Mouse (Mus musculus): ENCODE measurements around the gene Dnase2b. TPM values are rescaled to one million over a fixed set of nuclear protein-coding genes. Genes with fewer than 3 reads are reported as not detected.

Dnase2b gene
- polyA plus RNA-seq (2012; rRNA removed) = 0.40 and 0.41 TPM in 2 replicates

GRCm38 (mm10) chr3:146615496-146615895 lies at the start of gene Dnase2b:
Dnase2b (minus strand) TSS chr3:146615596.

GRCm38 (mm10) chr3:146651217-146651616 lies 35.8 kb upstream of the Dnase2b start, which contains the start of gene 4930503B20Rik:
4930503B20Rik (minus strand) TSS chr3:146651317.

GRCm38 (mm10) chr3:146570148-146570782 lies 45.1 kb downstream of the Dnase2b start, which contains the start of gene Uox:
Uox (plus strand) TSS chr3:146570426.

Other genes starting within 250 kb of the Dnase2b start
- gene Ssx2ip, start 211.0 kb downstream of the Dnase2b start, polyA plus RNA-seq (2012; rRNA removed) = 36.1 and 42.8 TPM in 2 replicates
- 1.7 and 2.1 TPM in 2 replicates for gene Ctbs, start 165.8 kb downstream of the Dnase2b start, polyA plus RNA-seq (2012; rRNA removed)
- 1.3 and 1.6 TPM in 2 replicates for gene Spata1, start 115.8 kb downstream of the Dnase2b start, polyA plus RNA-seq (2012; rRNA removed)
- 126 and 149 TPM in 2 replicates for gene Gng5, start 115.8 kb downstream of the Dnase2b start, polyA plus RNA-seq (2012; rRNA removed)
- 24.8 and 25.4 TPM in 2 replicates for gene Rpf1, start 94.2 kb downstream of the Dnase2b start, polyA plus RNA-seq (2012; rRNA removed)
- 2.9 and 3.2 TPM in 2 replicates for gene Uox, start 45.2 kb downstream of the Dnase2b start, polyA plus RNA-seq (2012; rRNA removed)
- gene 4930503B20Rik, start 35.7 kb upstream of the Dnase2b start, polyA plus RNA-seq (2012; rRNA removed) = not detected in 2 replicates
- 0.08 and 0.10 TPM in 2 replicates for gene Samd13, start 70.0 kb upstream of the Dnase2b start, polyA plus RNA-seq (2012; rRNA removed)
- gene Prkacb, start 197.4 kb upstream of the Dnase2b start, polyA plus RNA-seq (2012; rRNA removed) = 6.0 and 6.8 TPM in 2 replicates
- gene Ttll7, start 236.8 kb upstream of the Dnase2b start, polyA plus RNA-seq (2012; rRNA removed) = 0.24 and 0.25 TPM in 2 replicates

Measured in liver, embryonic 14 days (tissue).